Comparison of ENCODE assay signal across 9 mouse cellular contexts in the genomic region with DNA sequence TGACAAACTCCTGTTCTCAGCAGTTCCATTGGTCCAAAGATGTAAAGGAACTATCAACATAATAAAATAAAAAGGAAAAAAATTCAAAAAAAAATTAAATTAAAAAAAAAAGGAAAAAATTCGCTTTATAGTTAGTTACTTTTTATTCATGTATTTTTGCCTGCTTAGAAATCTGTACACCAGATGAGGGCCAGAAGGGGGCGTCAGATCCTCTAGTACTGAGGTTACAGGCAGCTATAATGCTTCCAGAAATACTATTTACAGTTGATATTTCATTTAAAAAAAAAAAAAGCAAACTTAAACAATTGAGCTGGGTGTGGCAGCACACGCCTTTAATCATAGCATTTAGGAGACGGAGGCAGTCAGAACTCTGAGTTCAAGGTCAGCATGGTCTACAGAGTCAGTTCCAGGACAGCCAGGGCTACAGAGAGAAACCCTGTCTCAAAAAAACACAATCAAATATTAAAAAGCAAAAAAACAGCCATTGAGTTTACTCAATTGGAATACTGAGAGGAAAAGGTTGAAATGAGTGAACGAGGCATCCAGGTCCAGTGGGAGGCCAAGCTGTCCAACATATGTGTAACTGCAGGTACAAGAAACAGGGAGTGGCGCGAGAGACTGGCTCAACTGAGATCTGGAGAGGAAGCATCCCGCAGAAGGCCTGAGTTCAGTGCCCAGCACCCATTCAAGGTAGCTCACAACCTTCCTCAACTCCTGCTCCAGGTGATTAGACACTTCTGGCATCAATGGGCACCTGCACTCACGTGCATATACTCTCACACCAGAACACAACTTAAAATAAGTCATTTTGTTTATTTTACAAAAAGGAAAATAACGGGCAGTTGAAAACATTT. TPM values are rescaled to one million over a fixed set of nuclear protein-coding genes. Genes with fewer than 3 reads are reported as not detected.
DNase-seq lines count a peak whose midpoint lies in the region; ATAC-seq and TF ChIP-seq lines count a peak whose summit lies in the region.
"Had no signal": no experiment of that assay in that cellular context is flagged by ENCODE, and none has a peak within 500 bp of the region (broad histone marks: within the 10 kb centered on the region; RNA-seq: fewer than 3 reads in every experiment).

No protein-coding gene starts in this region.

- DNase-seq in B cell, adult 2 months: peak; percentile 61 to 64
- peak; percentile 47 for DNase-seq in MEL-GATA-1-ER (ENCODE audit: extremely low read depth, low read depth)
- peak; percentile 34 for DNase-seq in embryo, embryonic 10.5 days (ENCODE audit: low spot score)
- DNase-seq in hindbrain, embryonic 14.5 days (ENCODE audit: low spot score): no peak
- DNase-seq in left cerebral cortex, adult 2 months (ENCODE audit: extremely low spot score in 1 of 2, low spot score in 2 of 2): peak in 1 of 2 experiments; percentile 26
- DNase-seq in midbrain, embryonic 10.5 days (ENCODE audit: low spot score): no peak
- DNase-seq in spleen, postnatal 4 days (ENCODE audit: low spot score in 2 of 2): peak; percentile 62 to 75
- no peak for DNase-seq in urinary bladder, postnatal 4 days (ENCODE audit: low spot score in 2 of 2)

- H3K27ac ChIP-seq in hindbrain, embryonic 14.5 days: no peak overlapping the region
- no peak overlapping the region for H3K27ac ChIP-seq in left cerebral cortex, adult 2 months
- no peak overlapping the region for H3K27ac ChIP-seq in midbrain, embryonic 10.5 days (replicated peaks)

- ATAC-seq in hindbrain, embryonic 14.5 days (ENCODE audit: low FRiP score): no peak

- H3K27me3 ChIP-seq in hindbrain, embryonic 14.5 days (ENCODE audit: control insufficient read depth, insufficient read depth, low read length): no peaks in the 10 kb centered on the region
- H3K27me3 ChIP-seq in midbrain, embryonic 10.5 days (ENCODE audit: low read depth, poor library complexity, severe bottlenecking): no peaks in the 10 kb centered on the region

- peaks cover 17% of the 10 kb centered on the region for H3K36me3 ChIP-seq in hindbrain, embryonic 14.5 days (replicated peaks; ENCODE audit: control insufficient read depth, insufficient read depth)
- H3K36me3 ChIP-seq in midbrain, embryonic 10.5 days: peaks cover 23% of the 10 kb centered on the region

- H3K4me3 ChIP-seq in hindbrain, embryonic 14.5 days (replicated peaks; ENCODE audit: low read length): peak overlapping the region; percentile 74
- H3K4me3 ChIP-seq in left cerebral cortex, adult 2 months: peak overlapping the region; percentile 78
- peak overlapping the region; percentile 87 for H3K4me3 ChIP-seq in midbrain, embryonic 10.5 days

- H3K9ac ChIP-seq in hindbrain, embryonic 14.5 days: peak overlapping the region; percentile 96

- H3K4me1 ChIP-seq in hindbrain, embryonic 14.5 days (replicated peaks; ENCODE audit: control insufficient read depth, insufficient read depth, low read length): peaks cover 13% of the 10 kb centered on the region
- peaks cover 20% of the 10 kb centered on the region for H3K4me1 ChIP-seq in midbrain, embryonic 10.5 days

- intact Hi-C loops in left cerebral cortex, adult 2 months (cut with DNase I): loop anchor here (2.0 to 10.0 kb wide), 3 partner anchors 33 to 219 kb away; a partner anchor contains a TSS

- peak; percentile 51 for TF ChIP-seq CTCF in left cerebral cortex, adult 2 months (IDR thresholded peaks at IDR 0.05)

- H3K4me2 ChIP-seq in hindbrain, embryonic 14.5 days (replicated peaks): peak overlapping the region; percentile 97

- 63% methylated on average over 10 of the region's 10 CpGs for WGBS in hindbrain, embryonic 14.5 days
- 68% methylated on average over 10 of the region's 10 CpGs for WGBS in midbrain, embryonic 10.5 days

- H3K9me3 ChIP-seq in hindbrain, embryonic 14.5 days (ENCODE audit: control insufficient read depth, low read length): no peaks in the 10 kb centered on the region
- no peaks in the 10 kb centered on the region for H3K9me3 ChIP-seq in midbrain, embryonic 10.5 days (replicated peaks)

RNA-seq across cellular contexts. Expression of a gene that starts 2.1 kb away (rescaled TPM):
- 116 and 121 TPM in 2 replicates for polyA plus RNA-seq in hindbrain, embryonic 14.5 days (2014; fragmentation: Nextera tagmentation; extraction: Ambion mirVana)
- total RNA-seq in left cerebral cortex, adult 2 months (2021): 10 to 100 TPM; 55.5 to 68.1 TPM
- 47.4 and 48.9 TPM in 2 replicates for polyA plus RNA-seq in midbrain, embryonic 10.5 days (2016; fragmentation: Nextera tagmentation; extraction: Ambion mirVana)

RNA-seq across cellular contexts. Expression of a gene that starts 16.4 kb away (rescaled TPM):
- 0.53 and 0.59 TPM in 2 replicates for polyA plus RNA-seq in hindbrain, embryonic 14.5 days (2014; fragmentation: Nextera tagmentation; extraction: Ambion mirVana)
- total RNA-seq in left cerebral cortex, adult 2 months (2021): under 1 TPM; 0.33 to 0.38 TPM
- 0.06 TPM in 1 of 2 replicates, not detected in the other for polyA plus RNA-seq in midbrain, embryonic 10.5 days (2016; fragmentation: Nextera tagmentation; extraction: Ambion mirVana)
- total RNA-seq: heart, postnatal 36 days had no signal

RNA-seq across cellular contexts. Expression of a gene that starts 31.4 kb away (rescaled TPM):
- polyA plus RNA-seq in hindbrain, embryonic 14.5 days (2014; fragmentation: Nextera tagmentation; extraction: Ambion mirVana): 0.04 and 0.17 TPM in 2 replicates
- total RNA-seq in left cerebral cortex, adult 2 months (2021): under 1 TPM; 0.38 to 0.40 TPM
- polyA plus RNA-seq in midbrain, embryonic 10.5 days (2016; fragmentation: Nextera tagmentation; extraction: Ambion mirVana): 0.29 and 0.64 TPM in 2 replicates

RNA-seq across cellular contexts. Expression of a gene that starts 32.1 kb away (rescaled TPM):
- 18.7 and 21.6 TPM in 2 replicates for polyA plus RNA-seq in hindbrain, embryonic 14.5 days (2014; fragmentation: Nextera tagmentation; extraction: Ambion mirVana)
- total RNA-seq in left cerebral cortex, adult 2 months (2021): 10 to 100 TPM; 43.4 to 46.8 TPM
- polyA plus RNA-seq in midbrain, embryonic 10.5 days (2016; fragmentation: Nextera tagmentation; extraction: Ambion mirVana): 37.7 and 39.2 TPM in 2 replicates

Comparison
In these comparisons a context has a peak if more than half of its experiments do, and no peak if none do; other contexts are left out.
1. DNase-seq: peak in B cell, adult 2 months (2 of 2), MEL-GATA-1-ER (single experiment), embryo, embryonic 10.5 days (single experiment) and spleen, postnatal 4 days (2 of 2); none in hindbrain, embryonic 14.5 days (single experiment), midbrain, embryonic 10.5 days (single experiment) and urinary bladder, postnatal 4 days (0 of 2).
2. Peak in every context shown above with its lines, with median percentiles within 50 percentile points of each other: H3K4me3 ChIP-seq.